Mouse (Mus musculus): ENCODE data around the gene Tex22. TPM values are rescaled to one million over a fixed set of nuclear protein-coding genes. Genes with fewer than 3 reads are reported as not detected.

The Tex22 gene
- polyA plus RNA-seq, 1 experiment from 2014 or later, result not detected

- H3K27ac ChIP-seq (replicated peaks; ENCODE audit: low read depth, low read length), result no peak overlapping the region
Measured at GRCm38 (mm10) chr12:113032296-113033250, 41.7 kb upstream of the Tex22 start.

DNA sequence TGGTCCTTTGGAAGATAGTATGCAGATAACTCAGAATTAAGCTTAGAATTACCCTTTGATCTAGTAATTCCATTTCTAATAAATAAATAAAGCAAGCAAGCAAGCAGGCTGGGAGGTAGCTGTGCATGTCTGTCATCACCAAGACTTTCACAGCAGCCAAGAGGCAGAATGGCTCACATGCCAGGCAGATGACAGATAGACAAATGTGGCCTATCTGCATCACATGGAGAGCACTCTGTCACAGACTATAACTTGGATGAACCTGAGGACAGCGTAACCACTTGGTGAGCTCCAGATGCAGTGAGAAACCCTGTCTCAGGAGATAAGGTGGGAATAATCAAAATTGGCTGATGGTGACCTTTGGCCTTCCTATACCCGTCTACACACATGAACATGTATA lies 39.2 kb upstream of the Tex22 start:
- no peak overlapping the region for H3K27ac ChIP-seq (replicated peaks; ENCODE audit: low read depth, low read length)
- no peaks in the 10 kb centered on the region for H3K27me3 ChIP-seq (replicated peaks; ENCODE audit: control insufficient read depth, insufficient read depth, low read length)
- H3K36me3 ChIP-seq (ENCODE audit: control insufficient read depth, insufficient read depth, low read length), result no peaks in the 10 kb centered on the region
- no peaks in the 10 kb centered on the region for H3K4me1 ChIP-seq (ENCODE audit: control insufficient read depth, insufficient read depth, low read length)
- ATAC-seq (ENCODE audit: low read depth), result no peak
- 88% methylated on average over 2 of the region's 2 CpGs for WGBS
- DNase-seq (ENCODE audit: low spot score), result no peak
- H3K9ac ChIP-seq (ENCODE audit: low read depth, low read length), result no peak overlapping the region
- H3K4me2 ChIP-seq (ENCODE audit: low read depth, low read length), result no peak overlapping the region
- no peak overlapping the region for H3K4me3 ChIP-seq (ENCODE audit: low read depth, low read length)
- H3K9me3 ChIP-seq (ENCODE audit: control insufficient read depth, low read length), result no peaks in the 10 kb centered on the region

More at GRCm38 (mm10) chr12:113032296-113033250, 41.7 kb upstream of the Tex22 start:
- no peak for ATAC-seq (ENCODE audit: low read depth)
- no peaks in the 10 kb centered on the region for H3K4me1 ChIP-seq (ENCODE audit: control insufficient read depth, insufficient read depth, low read length)
- H3K36me3 ChIP-seq (ENCODE audit: control insufficient read depth, insufficient read depth, low read length), result 0 out of 2 replicates have a peak, but pooled peaks cover 6% of the 10 kb centered on the region
- WGBS, result 67% methylated on average over 11 of the region's 11 CpGs
- H3K9me3 ChIP-seq (ENCODE audit: control insufficient read depth, low read length), result no peaks in the 10 kb centered on the region
- H3K27me3 ChIP-seq (replicated peaks; ENCODE audit: control insufficient read depth, insufficient read depth, low read length), result no peaks in the 10 kb centered on the region
- DNase-seq (ENCODE audit: low spot score), result no peak
- no peak overlapping the region for H3K4me2 ChIP-seq (ENCODE audit: low read depth, low read length)
- H3K4me3 ChIP-seq (ENCODE audit: low read depth, low read length), result no peak overlapping the region
- no peak overlapping the region; the same call in 1 of the 2 replicates for H3K9ac ChIP-seq (ENCODE audit: low read depth, low read length)

DNA sequence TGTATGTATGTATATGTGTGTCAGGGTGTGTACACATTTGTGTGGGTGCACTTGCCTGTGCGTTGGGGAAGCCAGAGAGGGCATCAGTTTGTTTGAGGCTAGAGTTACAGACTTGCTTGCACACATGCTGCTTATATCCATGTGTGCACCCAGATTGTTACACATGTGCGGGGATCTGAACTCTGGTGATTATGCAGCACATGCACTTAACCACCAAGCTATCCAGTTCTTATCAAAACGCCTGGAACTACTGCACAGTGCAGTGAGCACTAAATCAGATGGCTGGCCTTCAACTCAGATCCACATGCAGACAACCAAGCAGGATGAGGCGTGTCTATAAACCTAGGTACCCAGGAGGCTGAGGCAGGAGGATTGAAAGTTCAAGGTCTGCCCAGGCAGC lies 37.3 kb upstream of the Tex22 start:
- 88% methylated on average over 4 of the region's 4 CpGs for WGBS

DNA sequence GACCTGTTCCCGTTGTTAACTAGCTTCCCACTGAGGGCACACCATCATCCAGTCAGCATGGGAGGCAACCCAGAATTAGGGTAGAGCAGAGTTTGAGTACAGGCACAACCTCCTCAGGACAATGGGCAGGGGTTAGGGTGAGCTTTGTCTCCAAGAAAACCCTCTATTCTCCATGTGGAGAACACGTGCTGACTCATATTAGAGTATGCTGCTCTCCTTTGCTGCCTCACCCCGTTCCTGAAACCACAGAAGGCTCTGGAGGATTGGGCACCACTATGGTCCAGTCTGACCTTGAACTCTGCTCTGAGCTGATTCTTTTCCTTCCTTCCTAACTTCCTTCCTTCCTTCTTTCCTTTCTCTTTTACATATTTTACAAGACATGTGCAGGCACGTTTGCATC lies 35.9 kb upstream of the Tex22 start:
- Histone ChIP-seq H3K4me2 (ENCODE audit: low read depth, low read length) (no peak overlapping the region), H3K9ac (ENCODE audit: low read depth, low read length) (no peak overlapping the region), H3K4me3 (ENCODE audit: low read depth, low read length) (no peak overlapping the region), H3K36me3 (ENCODE audit: control insufficient read depth, insufficient read depth, low read length) (no peaks in the 10 kb centered on the region), H3K27ac (replicated peaks; ENCODE audit: low read depth, low read length) (no peak overlapping the region), H3K4me1 (ENCODE audit: control insufficient read depth, insufficient read depth, low read length) (peaks cover 9% of the 10 kb centered on the region), H3K9me3 (ENCODE audit: control insufficient read depth, low read length) (no peaks in the 10 kb centered on the region), H3K27me3 (replicated peaks; ENCODE audit: control insufficient read depth, insufficient read depth, low read length) (no peaks in the 10 kb centered on the region)
- DNase-seq (ENCODE audit: low spot score), result no peak
- ATAC-seq (ENCODE audit: low read depth), result no peak
- WGBS, result 82% methylated on average over 4 of the region's 4 CpGs

More for the DNA sequence above, 37.3 kb upstream of the Tex22 start:
- DNase-seq (ENCODE audit: low spot score), result no peak
- no peaks in the 10 kb centered on the region for H3K27me3 ChIP-seq (replicated peaks; ENCODE audit: control insufficient read depth, insufficient read depth, low read length)
- H3K36me3 ChIP-seq (ENCODE audit: control insufficient read depth, insufficient read depth, low read length), result no peaks in the 10 kb centered on the region
- no peak for ATAC-seq (ENCODE audit: low read depth)
- no peak overlapping the region for H3K4me3 ChIP-seq (ENCODE audit: low read depth, low read length)
- H3K9me3 ChIP-seq (ENCODE audit: control insufficient read depth, low read length), result no peaks in the 10 kb centered on the region
- H3K9ac ChIP-seq (ENCODE audit: low read depth, low read length), result no peak overlapping the region
- no peak overlapping the region for H3K4me2 ChIP-seq (ENCODE audit: low read depth, low read length)
- H3K27ac ChIP-seq (replicated peaks; ENCODE audit: low read depth, low read length), result no peak overlapping the region
- no peaks in the 10 kb centered on the region for H3K4me1 ChIP-seq (ENCODE audit: control insufficient read depth, insufficient read depth, low read length)

GRCm38 (mm10) chr12:113041481-113042439 lies 32.5 kb upstream of the Tex22 start:
- no peaks in the 10 kb centered on the region for H3K9me3 ChIP-seq (ENCODE audit: control insufficient read depth, low read length)
- H3K36me3 ChIP-seq (ENCODE audit: control insufficient read depth, insufficient read depth, low read length), result peaks cover 15% of the 10 kb centered on the region; the same call in 1 of the 2 replicates
- DNase-seq (ENCODE audit: low spot score) (peak; percentile 67), ATAC-seq (ENCODE audit: low read depth) (0 out of 2 replicates have a peak, but pooled peaks have one; percentile 27)
- WGBS, result 71% methylated on average over 15 of the region's 15 CpGs
- no peak overlapping the region for H3K4me3 ChIP-seq (ENCODE audit: low read depth, low read length)
- H3K9ac ChIP-seq (ENCODE audit: low read depth, low read length), result no peak overlapping the region
- H3K4me2 ChIP-seq (ENCODE audit: low read depth, low read length), result no peak overlapping the region
- H3K27me3 ChIP-seq (replicated peaks; ENCODE audit: control insufficient read depth, insufficient read depth, low read length), result no peaks in the 10 kb centered on the region
- no peak overlapping the region for H3K27ac ChIP-seq (replicated peaks; ENCODE audit: low read depth, low read length)
- peaks cover 11% of the 10 kb centered on the region for H3K4me1 ChIP-seq (ENCODE audit: control insufficient read depth, insufficient read depth, low read length)

GRCm38 (mm10) chr12:113042543-113042942 lies 31.8 kb upstream of the Tex22 start:
- peak overlapping the region; percentile 72; the same call in 1 of the 2 replicates for H3K27ac ChIP-seq (replicated peaks; ENCODE audit: low read depth, low read length)
- WGBS, result 66% methylated on average over 2 of the region's 2 CpGs

DNA sequence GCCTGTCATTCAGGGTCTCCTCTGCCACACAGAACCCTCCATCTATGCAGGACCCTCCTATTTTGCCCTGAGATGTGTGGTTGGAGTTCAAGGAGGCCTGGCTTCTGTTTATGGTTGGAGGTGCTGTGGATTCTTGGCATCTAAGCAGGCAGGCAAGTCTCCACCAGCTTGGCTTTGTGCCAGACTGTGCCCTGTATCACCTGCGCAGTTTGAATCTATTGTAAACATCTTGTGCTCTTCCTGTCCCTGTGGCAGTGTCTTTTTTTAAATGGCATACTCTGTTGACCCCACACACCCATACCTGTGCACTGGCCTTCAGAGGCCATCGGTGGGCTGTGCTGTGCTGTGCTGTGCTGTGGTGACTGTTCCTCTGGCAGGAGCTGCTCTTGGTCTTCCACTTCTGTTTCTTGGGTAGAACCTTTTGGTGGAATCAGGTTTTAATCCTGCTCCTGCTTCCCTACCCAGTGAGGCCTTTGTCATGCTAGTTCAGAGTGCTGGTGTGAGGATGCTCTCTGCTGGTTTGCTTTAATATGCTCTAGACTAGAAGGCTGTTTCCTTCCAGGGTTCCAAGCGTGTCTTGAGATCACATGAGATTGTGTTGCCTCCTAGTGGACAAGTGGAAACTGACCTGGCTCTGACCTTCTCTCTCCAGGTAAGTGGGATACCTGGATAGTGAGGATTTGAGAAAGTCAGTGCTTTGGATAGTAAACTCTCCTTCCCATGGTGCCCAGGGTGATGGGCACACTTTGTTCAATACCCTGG lies 29.2 kb upstream of the Tex22 start:
- H3K9me3 ChIP-seq (ENCODE audit: control insufficient read depth, low read length), result no peaks in the 10 kb centered on the region
- H3K27ac ChIP-seq (replicated peaks; ENCODE audit: low read depth, low read length), result no peak overlapping the region
- WGBS, result 76% methylated on average over 3 of the region's 3 CpGs
- peaks cover 11% of the 10 kb centered on the region for H3K4me1 ChIP-seq (ENCODE audit: control insufficient read depth, insufficient read depth, low read length)
- DNase-seq (ENCODE audit: low spot score) (no peak), ATAC-seq (ENCODE audit: low read depth) (0 out of 2 replicates have a peak, but pooled peaks have one; percentile 45)
- peaks cover 27% of the 10 kb centered on the region for H3K36me3 ChIP-seq (ENCODE audit: control insufficient read depth, insufficient read depth, low read length)
- H3K9ac ChIP-seq (ENCODE audit: low read depth, low read length), result no peak overlapping the region
- H3K27me3 ChIP-seq (replicated peaks; ENCODE audit: control insufficient read depth, insufficient read depth, low read length), result no peaks in the 10 kb centered on the region
- no peak overlapping the region for H3K4me2 ChIP-seq (ENCODE audit: low read depth, low read length)
- H3K4me3 ChIP-seq (ENCODE audit: low read depth, low read length), result no peak overlapping the region

More at GRCm38 (mm10) chr12:113042543-113042942, 31.8 kb upstream of the Tex22 start:
- no peak for ATAC-seq (ENCODE audit: low read depth)
- no peak overlapping the region for H3K4me2 ChIP-seq (ENCODE audit: low read depth, low read length)
- no peak for DNase-seq (ENCODE audit: low spot score)
- H3K9me3 ChIP-seq (ENCODE audit: control insufficient read depth, low read length), result no peaks in the 10 kb centered on the region
- no peaks in the 10 kb centered on the region for H3K27me3 ChIP-seq (replicated peaks; ENCODE audit: control insufficient read depth, insufficient read depth, low read length)
- no peak overlapping the region for H3K4me3 ChIP-seq (ENCODE audit: low read depth, low read length)
- H3K4me1 ChIP-seq (ENCODE audit: control insufficient read depth, insufficient read depth, low read length), result peaks cover 11% of the 10 kb centered on the region
- no peak overlapping the region for H3K9ac ChIP-seq (ENCODE audit: low read depth, low read length)
- H3K36me3 ChIP-seq (ENCODE audit: control insufficient read depth, insufficient read depth, low read length), result peaks cover 21% of the 10 kb centered on the region; the same call in 1 of the 2 replicates

- Histone ChIP-seq H3K27ac (replicated peaks; ENCODE audit: low read depth, low read length) (no peak overlapping the region), H3K4me1 (ENCODE audit: control insufficient read depth, insufficient read depth, low read length) (peaks cover 20% of the 10 kb centered on the region), H3K36me3 (ENCODE audit: control insufficient read depth, insufficient read depth, low read length) (peaks cover 44% of the 10 kb centered on the region), H3K9ac (ENCODE audit: low read depth, low read length) (no peak overlapping the region), H3K4me2 (ENCODE audit: low read depth, low read length) (no peak overlapping the region), H3K4me3 (ENCODE audit: low read depth, low read length) (no peak overlapping the region), H3K27me3 (replicated peaks; ENCODE audit: control insufficient read depth, insufficient read depth, low read length) (no peaks in the 10 kb centered on the region), H3K9me3 (ENCODE audit: control insufficient read depth, low read length) (no peaks in the 10 kb centered on the region)
- DNase-seq (ENCODE audit: low spot score) (no peak), ATAC-seq (ENCODE audit: low read depth) (no peak)
- WGBS, result 88% methylated on average over 15 of the region's 15 CpGs
Measured at GRCm38 (mm10) chr12:113046861-113047260, 27.4 kb upstream of the Tex22 start.

Data from embryonic facial prominence, embryonic 14.5 days (tissue).